Mouse (Mus musculus) kidney, adult 8-10 months (tissue): Measurements from ENCODE around the gene Gm11077.

Experiments
- DNase-seq, 2 experiments: peaks; one replicate each; pipeline ENCODE4 v3.0.0; 2022

Gm11077 gene

DNA sequence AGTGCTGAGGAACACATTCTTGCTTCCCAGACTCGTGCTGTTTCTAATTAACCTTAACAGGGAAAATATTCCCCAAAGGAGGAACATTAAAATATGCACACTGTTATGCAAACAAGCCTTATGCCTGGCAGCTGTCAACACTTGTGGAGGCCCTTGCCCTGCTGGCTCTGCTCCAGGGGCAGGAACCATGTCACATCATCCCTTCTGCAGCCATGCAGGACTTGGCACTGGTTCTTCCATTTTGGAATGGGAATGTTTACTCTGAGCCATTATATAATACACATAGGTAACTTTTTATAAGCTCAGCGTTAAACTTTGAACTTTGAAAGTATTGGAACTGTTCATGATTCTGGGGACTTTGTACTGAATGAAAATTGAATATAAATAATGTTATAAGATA, 18.5 kb downstream of the Gm11077 start:
- peak; percentile 13 to 21 for DNase-seq

DNA sequence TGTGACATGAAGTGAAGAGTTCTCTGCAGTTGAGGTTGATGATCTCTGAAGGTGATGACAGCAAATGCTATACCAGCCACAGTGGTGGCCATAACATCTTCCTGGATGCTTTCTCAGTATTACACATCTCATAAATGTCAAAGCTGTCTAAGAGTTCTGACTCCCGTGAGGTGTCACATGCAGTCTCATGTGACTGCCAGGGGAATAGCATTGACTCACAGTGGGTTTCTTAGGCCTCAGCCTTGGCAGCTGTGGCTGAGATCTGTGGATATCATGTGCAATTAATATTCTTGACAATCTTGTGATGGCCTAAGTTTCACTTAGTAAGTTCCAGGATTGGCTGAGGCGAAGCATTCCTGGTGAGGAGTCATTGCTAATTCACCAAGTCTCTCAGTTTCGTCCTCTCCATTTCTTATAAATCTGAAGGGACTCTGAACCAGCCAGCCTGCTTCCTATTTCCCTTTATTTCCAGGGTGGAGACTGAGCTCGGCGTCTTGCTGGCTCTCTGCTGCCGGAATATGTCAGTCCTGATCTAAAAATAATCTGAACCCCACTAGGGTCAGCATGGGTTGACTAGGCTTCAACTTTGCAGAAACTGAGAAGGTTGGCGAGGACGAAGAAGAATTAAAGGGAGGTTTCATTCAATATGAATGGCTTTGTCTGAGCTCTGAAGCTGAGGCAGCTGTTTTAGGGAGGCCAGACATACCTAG, 21.4 kb downstream of the Gm11077 start:
- DNase-seq = peak; percentile 13 to 20

DNA sequence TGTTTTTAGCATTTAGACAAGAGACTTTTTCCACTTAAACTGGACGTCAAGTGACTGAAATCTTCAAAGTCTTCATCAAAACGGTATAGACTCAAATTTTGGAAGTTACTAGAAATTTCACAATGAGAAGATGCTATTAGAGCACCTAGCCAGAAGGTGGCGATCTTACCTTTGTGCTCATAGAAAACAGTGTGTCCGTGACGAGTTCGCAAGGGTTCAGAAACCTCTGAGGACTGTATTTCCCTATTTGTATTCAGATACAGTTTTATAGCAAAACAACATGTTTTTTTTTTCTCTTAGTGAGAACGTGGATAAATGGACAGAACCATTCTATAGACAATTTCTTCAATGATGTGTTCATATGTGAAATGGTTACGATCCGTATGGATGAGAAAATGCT, 37.3 kb downstream of the Gm11077 start:
- DNase-seq = peak; percentile 5 to 29

DNA sequence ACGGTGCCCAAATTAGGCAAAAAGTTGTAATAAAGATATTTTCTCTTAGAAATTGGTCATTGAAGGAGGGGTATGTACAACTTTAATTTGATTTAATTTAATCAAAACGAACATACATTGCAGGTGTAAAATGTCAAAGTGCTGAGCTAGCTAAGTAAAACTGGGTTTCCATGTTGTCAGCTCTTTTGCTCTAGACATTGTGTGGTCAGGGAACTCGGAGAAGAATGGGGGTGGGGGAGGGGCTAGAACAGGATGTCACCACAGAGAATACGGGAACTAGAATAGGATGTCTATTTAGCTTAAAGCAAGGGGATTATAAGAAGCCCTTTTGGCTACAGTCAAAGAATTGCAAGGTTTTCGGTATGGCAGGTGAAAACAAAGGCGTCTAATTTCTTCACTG, 38.2 kb downstream of the Gm11077 start:
- DNase-seq = no peak

DNA sequence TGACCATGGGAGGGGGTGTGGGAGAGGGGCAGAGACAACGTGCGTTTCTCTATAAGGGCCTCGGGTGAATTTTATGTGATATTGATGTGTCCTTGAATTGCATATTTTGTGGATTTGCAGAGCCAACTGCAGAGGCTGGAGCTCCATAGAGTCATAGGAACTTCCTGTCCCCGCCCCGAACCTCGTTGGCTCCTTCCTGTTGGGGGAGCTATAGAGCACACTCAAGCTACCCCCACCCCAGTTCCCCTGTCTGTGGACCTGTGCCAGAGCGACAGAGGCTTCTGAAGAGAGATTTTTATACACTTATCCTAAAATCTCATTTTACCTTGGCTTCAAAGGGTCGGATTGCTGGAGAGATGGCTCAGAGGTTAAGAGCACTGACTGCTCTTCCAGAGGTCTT, 39.1 kb downstream of the Gm11077 start:
- no peak for DNase-seq

DNA sequence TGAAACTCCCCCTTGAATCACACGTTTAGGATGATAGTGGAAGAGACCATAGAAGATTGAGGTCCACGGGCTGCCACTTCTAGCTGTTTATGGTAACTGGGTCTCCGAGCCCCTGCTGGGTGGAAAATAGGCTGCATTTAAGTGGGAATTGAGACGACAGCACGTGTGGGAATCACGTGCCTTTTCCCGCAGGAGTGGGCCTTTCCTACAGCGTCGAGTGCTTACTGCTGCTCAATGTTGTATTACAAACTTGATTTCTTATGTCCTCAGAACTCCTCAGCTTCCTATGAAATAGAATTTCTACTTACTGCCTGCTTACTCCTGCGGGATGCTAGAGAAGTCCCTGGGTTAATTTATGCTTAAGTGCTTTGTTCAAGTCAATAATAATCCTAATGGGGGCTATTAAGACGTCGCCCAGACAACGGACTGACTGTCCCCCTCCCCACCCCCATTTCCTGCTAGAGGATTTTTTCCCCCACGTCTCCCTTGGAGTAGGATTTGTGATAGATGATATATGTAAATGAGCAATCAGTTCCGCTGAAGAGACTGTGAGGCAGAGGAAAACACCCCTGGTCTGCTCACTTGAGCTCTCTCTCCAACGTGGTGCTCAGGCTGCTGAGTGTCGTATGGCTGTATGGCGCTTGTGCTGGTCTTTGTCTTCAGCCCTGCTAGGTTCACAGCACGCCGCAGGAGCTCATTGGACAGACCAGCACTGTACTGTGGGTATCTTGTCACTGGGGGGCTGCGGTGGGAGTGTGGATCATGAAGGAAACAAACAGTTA, 40.0 kb downstream of the Gm11077 start:
- DNase-seq = no peak

DNA sequence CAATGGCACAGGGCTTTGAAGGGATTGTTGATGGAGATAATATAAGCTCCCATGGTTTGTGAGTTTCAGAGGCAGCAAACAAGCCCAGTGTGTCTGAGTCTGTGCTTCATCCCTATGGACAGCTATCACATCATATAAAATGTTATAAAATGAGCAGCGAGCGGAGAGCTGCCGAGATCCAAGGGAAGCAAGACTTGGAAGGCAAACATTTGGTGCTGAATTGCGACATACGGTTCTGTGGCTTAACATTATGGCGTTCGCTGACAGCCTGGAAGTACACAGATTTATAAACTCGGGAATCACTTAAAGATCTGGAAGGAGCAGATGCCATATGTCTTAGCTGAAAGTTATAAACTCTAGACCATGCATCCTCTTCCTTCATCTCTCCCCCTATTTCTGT, 47.2 kb downstream of the Gm11077 start:
- DNase-seq = no peak

DNA sequence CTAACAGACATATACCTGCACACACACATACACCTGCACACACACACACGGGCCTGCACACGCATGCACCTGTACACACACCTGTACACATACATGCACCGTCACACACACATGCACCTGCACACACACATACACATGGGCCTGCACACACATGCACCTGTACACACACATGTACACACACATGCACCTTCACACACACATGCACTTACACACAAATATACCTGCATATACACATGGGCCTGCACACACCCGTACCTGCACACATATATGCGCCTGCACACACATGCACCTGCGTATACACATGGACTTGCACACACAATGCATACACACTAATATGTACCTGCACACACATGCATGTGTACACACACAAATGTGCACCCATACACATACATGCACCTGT, 53.4 kb downstream of the Gm11077 start:
- DNase-seq = no peak

DNA sequence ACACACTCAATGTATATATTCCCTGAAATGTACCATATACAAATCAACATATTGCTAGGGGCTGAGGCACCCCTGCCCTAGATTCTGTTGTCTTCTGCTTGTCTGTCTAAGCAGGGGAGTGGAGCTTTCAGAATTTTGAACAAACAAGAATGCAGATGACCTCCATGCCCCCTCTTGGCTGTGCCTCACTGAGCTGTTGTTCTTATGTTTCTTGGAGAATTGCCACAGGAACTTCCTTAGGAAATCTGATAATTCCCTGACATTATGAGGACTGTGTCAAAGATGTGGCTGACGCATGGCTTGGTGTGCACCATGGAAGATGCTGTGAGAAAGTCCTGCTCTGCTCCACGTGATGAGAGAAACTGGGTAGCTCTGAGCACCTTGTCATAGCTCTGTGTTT, 57.0 kb downstream of the Gm11077 start:
- peak; percentile 18 to 38 for DNase-seq

DNA sequence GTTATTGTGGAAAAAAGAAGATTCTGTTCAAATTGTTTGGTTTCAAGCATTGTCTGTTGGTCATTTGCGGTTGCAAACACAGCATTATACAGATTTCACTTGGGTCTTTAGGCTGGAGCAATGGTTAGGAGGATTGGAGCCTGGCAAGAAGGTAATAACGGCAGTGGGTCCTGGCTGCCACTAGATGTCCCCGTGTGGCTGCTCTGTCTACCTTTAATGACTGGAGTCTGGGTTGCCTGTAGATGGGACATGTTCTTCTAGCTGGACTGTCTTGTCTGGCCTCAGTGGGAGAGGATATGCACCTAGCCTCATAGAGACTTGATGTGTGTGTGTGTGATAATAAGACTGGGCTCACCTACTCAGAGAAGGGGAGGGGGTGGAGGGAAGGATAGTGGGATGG, 60.8 kb downstream of the Gm11077 start:
- no peak for DNase-seq

DNA sequence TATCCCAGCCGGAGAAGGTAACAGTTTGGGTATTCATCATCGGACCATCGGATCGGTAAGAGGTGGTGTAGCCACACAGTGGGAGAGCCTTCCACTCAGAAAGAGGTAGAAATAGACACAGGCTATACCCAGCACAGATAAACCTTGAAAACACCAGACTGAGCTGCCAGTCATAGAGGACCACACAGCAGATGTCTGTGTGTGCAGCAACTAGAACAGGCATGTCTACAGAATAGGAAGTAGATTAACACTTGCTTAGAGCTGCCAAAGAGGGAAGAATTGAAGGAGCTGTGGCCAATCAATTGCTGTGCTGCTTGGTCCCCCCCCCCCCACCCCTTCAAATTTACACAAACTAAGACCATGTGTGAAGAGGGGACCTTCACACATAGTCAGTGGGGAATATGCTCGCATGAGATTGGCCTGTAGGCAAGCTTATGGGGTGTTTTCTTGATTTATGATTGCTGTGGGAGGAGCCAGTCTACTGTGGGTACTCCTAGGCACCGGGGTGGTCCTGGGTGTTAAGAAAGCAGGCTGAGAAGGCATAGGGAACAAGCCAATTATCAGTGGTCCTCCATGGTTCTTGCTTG, 64.7 kb downstream of the Gm11077 start:
- DNase-seq = no peak

DNA sequence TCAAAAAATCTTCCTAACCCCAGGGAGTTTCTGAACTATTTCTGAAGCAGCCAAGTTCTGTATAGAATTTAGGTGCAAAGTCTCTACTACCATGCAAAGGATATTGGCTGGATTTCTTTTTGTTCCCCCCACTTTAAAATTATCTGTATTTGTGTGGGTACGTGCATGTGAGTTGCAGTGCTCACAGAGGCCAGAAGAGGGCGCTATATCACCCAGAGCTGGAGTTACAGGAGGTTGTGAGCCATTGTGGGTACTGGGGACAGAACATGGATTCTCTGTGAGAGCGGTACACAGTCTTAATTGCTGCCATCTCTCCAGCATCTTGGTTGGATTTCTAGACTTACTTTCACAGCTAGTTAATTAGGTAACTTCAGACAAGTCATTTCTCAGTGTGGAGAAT, 69.8 kb downstream of the Gm11077 start:
- DNase-seq = no peak

DNA sequence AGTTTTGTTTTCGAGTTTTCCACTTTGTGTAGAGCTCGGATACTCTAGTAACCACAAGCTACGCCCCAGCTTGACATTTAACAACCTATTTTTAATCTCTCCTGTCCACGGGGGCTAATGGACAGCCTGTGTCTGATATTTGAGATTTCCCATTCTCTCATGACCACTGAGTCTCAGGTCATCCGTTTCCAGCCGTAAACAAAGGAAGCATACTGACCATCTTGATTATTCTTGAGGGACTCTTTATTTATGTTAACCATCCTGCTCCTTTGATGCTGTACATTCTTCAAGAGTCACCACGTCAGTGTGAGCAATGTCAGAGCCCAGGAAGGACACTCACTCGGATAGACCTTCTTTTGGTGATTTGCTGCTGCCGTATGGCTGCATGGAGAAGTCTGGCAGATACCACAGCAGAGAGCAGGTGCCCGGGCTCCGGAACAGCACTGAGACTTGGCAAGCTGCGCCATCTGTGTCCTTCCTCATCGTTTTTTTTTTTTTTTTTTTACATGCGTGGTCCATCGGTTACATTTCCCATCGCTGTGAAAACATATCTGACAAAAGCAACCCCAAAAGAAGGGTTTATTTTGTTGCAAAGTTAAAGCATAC, 70.5 kb downstream of the Gm11077 start:
- no peak for DNase-seq

DNA sequence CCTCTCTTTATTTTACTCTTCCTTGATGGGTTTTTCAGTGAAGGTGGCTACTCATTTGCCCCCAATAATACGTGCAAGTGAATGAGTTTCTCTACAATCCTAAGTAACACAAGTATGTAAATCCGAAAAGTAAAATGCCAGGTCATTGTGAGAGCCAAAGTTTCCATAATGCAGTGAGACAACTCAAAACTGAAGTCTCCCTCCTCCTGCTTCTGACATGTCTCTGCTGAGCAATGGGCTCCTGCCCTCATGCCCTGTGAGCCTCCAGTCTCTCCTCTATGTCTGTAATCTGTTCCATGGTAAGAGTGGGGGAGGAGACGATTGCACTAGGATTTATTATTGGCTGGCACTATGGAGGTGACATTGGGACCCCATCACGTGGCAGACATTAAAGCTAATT, 71.5 kb downstream of the Gm11077 start:
- no peak for DNase-seq
